Mouse (Mus musculus) liver, embryonic 16.5 days (tissue): ENCODE data around the gene Tmod2. TPM values are rescaled to one million over a fixed set of nuclear protein-coding genes. Genes with fewer than 3 reads are reported as not detected.
"Not testable (repeated sequence)": the region's sequence is repeated elsewhere in the genome, so short reads cannot be mapped to it uniquely, and the experiment has no call there.

Experiments
- ATAC-seq: fragments of 200-750 bp; cut with Nextera tagmentation; 2 replicates; pipeline ENCODE4 v1.8.0; 2017; ENCODE audit warnings: low read depth, mild to moderate bottlenecking, moderate number of reproducible peaks, moderate library complexity
- H3K27ac ChIP-seq: fragments of 300-500 bp; sonication (generic); 2 replicates; pipeline ENCODE4 v1.5.1; 2014; ENCODE audit warnings: mild to moderate bottlenecking, low read length
- H3K27me3 ChIP-seq: fragments of 300-500 bp; sonication (generic); 2 replicates; pipeline ENCODE4 v1.6.1; 2014; ENCODE audit warnings: low read depth, low read length, mixed read lengths; ENCODE audit not compliant: control insufficient read depth, insufficient read depth
- H3K36me3 ChIP-seq: fragments of 300-500 bp; sonication (generic); 2 replicates; pipeline ENCODE4 v1.6.1; 2014; ENCODE audit warnings: mild to moderate bottlenecking; ENCODE audit not compliant: control insufficient read depth, insufficient read depth
- H3K4me1 ChIP-seq: fragments of 300-500 bp; sonication (generic); 2 replicates; pipeline ENCODE4 v1.6.1; 2014; ENCODE audit warnings: low read depth, low read length, mixed read lengths; ENCODE audit not compliant: control insufficient read depth
- H3K4me2 ChIP-seq: fragments of 300-500 bp; sonication (generic); 2 replicates; pipeline ENCODE4 v1.6.1; 2014; ENCODE audit warnings: low read depth, low read length, mixed read lengths
- H3K4me3 ChIP-seq: fragments of 300-500 bp; sonication (generic); 2 replicates; pipeline ENCODE4 v1.5.1; 2014; ENCODE audit warnings: low read depth, mild to moderate bottlenecking, low read length
- H3K9ac ChIP-seq: fragments of 300-500 bp; sonication (generic); 2 replicates; pipeline ENCODE4 v1.6.1; 2014; ENCODE audit warnings: low read depth, low read length
- H3K9me3 ChIP-seq: fragments of 300-500 bp; sonication (generic); replicated peaks from 2 replicates; pipeline ENCODE4 v1.6.1; 2016; ENCODE audit warnings: low read length; ENCODE audit not compliant: control insufficient read depth
- WGBS: fragments of 180-500 bp; shearing (Covaris S2); extraction: QIAGEN DNeasy Blood & Tissue Kit; methylation state at CpG from one replicate; pipeline ENCODE4 v1.1.7; 2014; ENCODE audit not compliant: insufficient replicate concordance; 5-methylcytosine and 5-hydroxymethylcytosine counted together
- polyA plus RNA-seq: library from polyadenylated mRNA; unstranded; fragments of >200 nt; fragmentation: Nextera tagmentation; extraction: Ambion mirVana; gene quantifications from 2 replicates; pipeline ENCODE4 v1.2.1, GENCODE M21; 2015

The Tmod2 gene
- polyA plus RNA-seq, 1 experiment from 2014 or later, result 0.28 TPM

GRCm38 (mm10) chr9:75632111-75632510 is 21.0 kb upstream of the Tmod2 start:
- ATAC-seq, result no peak
- Histone ChIP-seq H3K4me3 (no peak overlapping the region), H3K36me3 (no peaks in the 10 kb centered on the region), H3K4me2 (no peak overlapping the region), H3K4me1 (no peaks in the 10 kb centered on the region), H3K27ac (no peak overlapping the region), H3K9ac (no peak overlapping the region), H3K9me3 (no peaks in the 10 kb centered on the region), H3K27me3 (no peaks in the 10 kb centered on the region)
- WGBS, result 70% methylated on average over 10 of the region's 10 CpGs

GRCm38 (mm10) chr9:75630823-75631454 is 19.8 kb upstream of the Tmod2 start:
- H3K9ac ChIP-seq, result no peak overlapping the region
- peaks cover 5% of the 10 kb centered on the region for H3K27me3 ChIP-seq
- 56% methylated on average over 8 of the region's 8 CpGs for WGBS
- no peaks in the 10 kb centered on the region for H3K4me1 ChIP-seq
- no peak for ATAC-seq
- H3K4me3 ChIP-seq, result no peak overlapping the region
- no peak overlapping the region for H3K4me2 ChIP-seq
- no peak overlapping the region for H3K27ac ChIP-seq
- H3K9me3 ChIP-seq, result no peaks in the 10 kb centered on the region
- H3K36me3 ChIP-seq, result no peaks in the 10 kb centered on the region

DNA sequence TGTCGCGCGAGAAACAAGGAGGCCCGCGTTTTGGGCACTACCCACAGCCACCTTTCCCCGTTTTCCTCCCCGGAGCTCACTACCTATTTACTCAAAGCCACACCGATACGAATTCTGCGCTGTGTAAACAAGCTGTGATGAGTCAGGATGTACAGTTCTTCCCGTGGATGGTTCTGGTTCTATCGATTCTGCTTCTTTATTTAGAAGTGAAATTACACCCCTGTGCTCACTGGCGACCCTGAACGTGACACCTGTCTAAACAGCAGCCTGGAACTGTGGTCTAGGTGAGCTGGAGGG is 15.1 kb upstream of the Tmod2 start:
- Histone ChIP-seq H3K27ac (no peak overlapping the region), H3K4me2 (peak overlapping the region; percentile 74), H3K36me3 (no peaks in the 10 kb centered on the region), H3K27me3 (peaks cover 26% of the 10 kb centered on the region), H3K9me3 (no peaks in the 10 kb centered on the region), H3K4me1 (no peaks in the 10 kb centered on the region), H3K4me3 (peak overlapping the region; percentile 62), H3K9ac (peak overlapping the region; percentile 39; the same call in 1 of the 2 replicates)
- 3% methylated on average over 14 of the region's 14 CpGs for WGBS
- peak; percentile 40; the same call in 1 of the 2 replicates for ATAC-seq

DNA sequence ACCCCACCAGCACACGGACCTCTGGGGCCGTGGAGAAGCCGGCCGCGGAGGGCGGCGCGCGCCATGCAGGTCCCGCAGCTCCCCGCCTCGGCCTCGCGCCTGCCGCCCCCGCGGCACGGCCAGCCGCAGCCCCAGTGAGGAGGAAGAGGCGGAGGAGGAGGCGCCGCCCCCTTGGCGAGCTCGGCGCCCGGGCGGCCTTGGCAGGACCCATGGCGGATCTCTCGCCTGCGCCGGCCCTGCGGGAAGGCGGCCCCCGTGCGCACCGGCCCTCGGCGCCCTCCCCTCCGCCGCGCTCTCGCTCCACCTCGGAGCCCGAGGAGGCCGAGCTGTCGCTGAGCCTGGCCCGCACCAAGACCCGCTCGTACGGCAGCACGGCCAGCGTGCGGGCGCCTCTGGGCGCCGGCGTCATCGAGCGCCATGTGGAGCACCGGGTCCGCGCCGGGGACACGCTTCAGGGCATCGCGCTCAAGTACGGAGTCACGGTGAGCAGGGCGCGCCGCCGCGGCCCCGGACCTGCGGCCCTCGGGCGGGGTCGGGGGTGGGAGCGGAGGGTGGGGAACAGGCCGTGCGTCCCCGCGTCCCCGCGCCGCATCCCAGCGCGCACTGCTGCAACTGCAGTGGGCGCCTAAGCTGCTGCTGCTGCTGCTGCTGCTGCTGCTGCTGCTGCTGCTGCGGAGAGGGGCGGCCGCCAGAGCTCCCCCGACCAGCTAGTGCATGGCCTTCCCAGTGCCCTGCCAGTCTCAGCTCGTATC is 14.6 kb upstream of the Tmod2 start, which contains the start of gene Lysmd2:
Lysmd2 (plus strand) TSS at position 186 of the 752 bp plus-strand sequence.
- H3K9ac ChIP-seq, result peak within 1 kb of the TSS; percentile 39; the same call in 1 of the 2 replicates
- peak; percentile 70 for ATAC-seq
- no peaks in the 10 kb centered on the region for H3K9me3 ChIP-seq
- peaks cover 26% of the 10 kb centered on the region for H3K27me3 ChIP-seq
- under 1% methylated on average over 80 of the region's 94 CpGs for WGBS
- H3K36me3 ChIP-seq, result no peaks in the 10 kb centered on the region
- no peak within 1 kb of the TSS for H3K27ac ChIP-seq
- peak within 1 kb of the TSS; percentile 62 for H3K4me3 ChIP-seq
- H3K4me1 ChIP-seq, result no peaks in the 10 kb centered on the region
- peak within 1 kb of the TSS; percentile 74 for H3K4me2 ChIP-seq

GRCm38 (mm10) chr9:75624983-75625555 is 13.9 kb upstream of the Tmod2 start:
- peak overlapping the region; percentile 24; the same call in 1 of the 2 replicates for H3K9ac ChIP-seq
- H3K36me3 ChIP-seq, result no peaks in the 10 kb centered on the region
- peak overlapping the region; percentile 74 for H3K4me2 ChIP-seq
- H3K4me1 ChIP-seq, result no peaks in the 10 kb centered on the region
- H3K9me3 ChIP-seq, result no peaks in the 10 kb centered on the region
- H3K27ac ChIP-seq, result no peak overlapping the region
- H3K27me3 ChIP-seq, result peaks cover 26% of the 10 kb centered on the region
- H3K4me3 ChIP-seq, result peak overlapping the region; percentile 62
- no peak for ATAC-seq
- 16% methylated on average over 18 of the region's 18 CpGs for WGBS

GRCm38 (mm10) chr9:75621428-75621827 is 10.3 kb upstream of the Tmod2 start:
- H3K36me3 ChIP-seq, result no peaks in the 10 kb centered on the region
- H3K9me3 ChIP-seq, result no peaks in the 10 kb centered on the region
- H3K4me3 ChIP-seq, result no peak overlapping the region
- WGBS, result 58% methylated on average over 3 of the region's 3 CpGs
- H3K4me1 ChIP-seq, result no peaks in the 10 kb centered on the region
- no peak for ATAC-seq
- H3K4me2 ChIP-seq, result no peak overlapping the region
- H3K27me3 ChIP-seq, result peaks cover 26% of the 10 kb centered on the region
- no peak overlapping the region for H3K27ac ChIP-seq
- no peak overlapping the region for H3K9ac ChIP-seq

GRCm38 (mm10) chr9:75619761-75620160 is 8.6 kb upstream of the Tmod2 start:
- not testable (repeated sequence) for H3K4me1 ChIP-seq, H3K9me3 ChIP-seq, H3K9ac ChIP-seq, H3K4me2 ChIP-seq, H3K4me3 ChIP-seq, H3K27ac ChIP-seq, H3K27me3 ChIP-seq, H3K36me3 ChIP-seq, ATAC-seq
- 73% methylated on average over 2 of the region's 2 CpGs for WGBS

GRCm38 (mm10) chr9:75618836-75619400 is 7.8 kb upstream of the Tmod2 start:
- no peak overlapping the region for H3K27ac ChIP-seq
- no peak overlapping the region for H3K4me2 ChIP-seq
- H3K27me3 ChIP-seq, result peaks cover 1% of the 10 kb centered on the region; the same call in 1 of the 2 replicates
- H3K9ac ChIP-seq, result no peak overlapping the region
- H3K36me3 ChIP-seq, result no peaks in the 10 kb centered on the region
- H3K9me3 ChIP-seq, result no peaks in the 10 kb centered on the region
- no peak overlapping the region for H3K4me3 ChIP-seq
- no peaks in the 10 kb centered on the region for H3K4me1 ChIP-seq
- no peak for ATAC-seq
- WGBS, result 62% methylated on average over 6 of the region's 6 CpGs

- Histone ChIP-seq H3K9ac (no peak overlapping the region), H3K27me3 (peaks cover 7% of the 10 kb centered on the region), H3K27ac (no peak overlapping the region), H3K4me2 (no peak overlapping the region), H3K9me3 (no peaks in the 10 kb centered on the region), H3K4me1 (no peaks in the 10 kb centered on the region), H3K4me3 (no peak overlapping the region), H3K36me3 (no peaks in the 10 kb centered on the region)
- ATAC-seq, result no peak
- WGBS, result 42% methylated on average over 3 of the region's 3 CpGs
These were observed 5.4 kb upstream of the Tmod2 start for GRCm38 (mm10) chr9:75616560-75616959.
